Mouse (Mus musculus) embryonic stem cell, embryonic (primary cell): ENCODE results near the gene Me3.

Experiments
- CTCF ChIA-PET, 4 experiments: fragments of 300-600 bp in 2 of 4; fragments of 350-600 bp in 2 of 4; sonication (Branson Sonifier 250); formaldehyde crosslinking; loops; one replicate each; lab custom pipeline; 2022; ENCODE audit warnings: inconsistent platforms in 2 of 4; lab: Charles Lee
- POLR2A ChIA-PET, 4 experiments: fragments of 300-600 bp in 2 of 4; fragments of 350-600 bp in 2 of 4; sonication (Branson Sonifier 250); formaldehyde crosslinking; loops; one replicate each; lab custom pipeline; 2022; ENCODE audit warnings: antibody characterized with exemption in 4 of 4, inconsistent platforms in 1 of 4; lab: Charles Lee

Gene Me3

GRCm38 (mm10) chr7:89787735-89788134, 155.5 kb downstream of the Me3 start:
- CTCF ChIA-PET, result no interaction called here
- POLR2A ChIA-PET, result interaction anchor here in 1 of 4 experiments (1.0 kb wide), 1 partner anchor 14 kb away, joined by 3 read pairs; no protein-coding TSS in a partner anchor

GRCm38 (mm10) chr7:89792576-89792975, 160.4 kb downstream of the Me3 start:
- ChIA-PET CTCF (no interaction called here), POLR2A (interaction anchor here in 1 of 4 experiments (0.5 kb wide), 1 partner anchor 243 kb away, joined by 4 read pairs; no protein-coding TSS in a partner anchor)

- CTCF ChIA-PET, result no interaction called here
- POLR2A ChIA-PET, result no interaction called here
Observed at GRCm38 (mm10) chr7:89795366-89795765, 163.2 kb downstream of the Me3 start.

GRCm38 (mm10) chr7:89796351-89796801, 164.2 kb downstream of the Me3 start:
- CTCF ChIA-PET, result no interaction called here
- POLR2A ChIA-PET, result no interaction called here

GRCm38 (mm10) chr7:89798358-89799020, 166.3 kb downstream of the Me3 start:
- ChIA-PET CTCF (interaction anchor here in 1 of 4 experiments (0.6 kb wide), 1 partner anchor 37 kb away, joined by 3 read pairs; no protein-coding TSS in a partner anchor), POLR2A (interaction anchor here in 1 of 4 experiments (0.5 to 0.6 kb wide), 2 partner anchors 43 to 57 kb away, joined by 3 read pairs; no protein-coding TSS in a partner anchor)

GRCm38 (mm10) chr7:89802447-89802846, 170.3 kb downstream of the Me3 start:
- ChIA-PET POLR2A (no interaction called here), CTCF (no interaction called here)

GRCm38 (mm10) chr7:89803966-89804365, 171.8 kb downstream of the Me3 start:
- POLR2A ChIA-PET, result no interaction called here
- CTCF ChIA-PET, result no interaction called here

- ChIA-PET CTCF (no interaction called here), POLR2A (no interaction called here)
Observed at GRCm38 (mm10) chr7:89809400-89809799, 177.2 kb downstream of the Me3 start.

- ChIA-PET POLR2A (no interaction called here), CTCF (interaction anchor here in 3 of 4 experiments (0.8 to 1.9 kb wide), 5 partner anchors 9 to 351 kb away, joined by 3 to 6 read pairs (median 3); partner anchors contain the start of gene Prss23 (in 1 of the 3))
Observed at GRCm38 (mm10) chr7:89828436-89829065, 196.4 kb downstream of the Me3 start.

- POLR2A ChIA-PET, result no interaction called here
- CTCF ChIA-PET, result interaction anchor here in 3 of 4 experiments (1.2 to 1.9 kb wide), 4 partner anchors 8 to 351 kb away, joined by 3 to 6 read pairs (median 4); no protein-coding TSS in a partner anchor
Observed at GRCm38 (mm10) chr7:89829201-89829600, 197.0 kb downstream of the Me3 start.

GRCm38 (mm10) chr7:89833521-89833920, 201.3 kb downstream of the Me3 start:
- ChIA-PET POLR2A (no interaction called here), CTCF (interaction anchor here in 2 of 4 experiments (1.5 to 2.6 kb wide), 2 partner anchors 8 to 15 kb away, joined by 4 to 6 read pairs; no protein-coding TSS in a partner anchor)

- ChIA-PET CTCF (interaction anchor here in 1 of 4 experiments (0.6 kb wide), 1 partner anchor 38 kb away, joined by 3 read pairs; no protein-coding TSS in a partner anchor), POLR2A (no interaction called here)
Observed at GRCm38 (mm10) chr7:89835566-89835965, 203.4 kb downstream of the Me3 start.

- POLR2A ChIA-PET, result interaction anchor here in 1 of 4 experiments (0.6 to 1.0 kb wide), 4 partner anchors 62 to 394 kb away, joined by 3 to 5 read pairs (median 4); no protein-coding TSS in a partner anchor
- CTCF ChIA-PET, result interaction anchor here in 1 of 4 experiments (1.5 kb wide), 1 partner anchor 359 kb away, joined by 5 read pairs; no protein-coding TSS in a partner anchor
Observed at GRCm38 (mm10) chr7:89836676-89837075, 204.5 kb downstream of the Me3 start.

- CTCF ChIA-PET, result interaction anchor here in 1 of 4 experiments (0.6 to 1.5 kb wide), 3 partner anchors 9 to 360 kb away, joined by 3 to 5 read pairs (median 4); no protein-coding TSS in a partner anchor
- POLR2A ChIA-PET, result no interaction called here
Observed at GRCm38 (mm10) chr7:89837841-89838240, 205.6 kb downstream of the Me3 start.

GRCm38 (mm10) chr7:89839721-89840120, 207.5 kb downstream of the Me3 start:
- POLR2A ChIA-PET, result interaction anchor here in 1 of 4 experiments (0.6 kb wide), 1 partner anchor 306 kb away, joined by 3 read pairs; no protein-coding TSS in a partner anchor
- CTCF ChIA-PET, result interaction anchor here in 3 of 4 experiments (0.7 to 1.5 kb wide), 5 partner anchors 11 to 362 kb away, joined by 3 to 12 read pairs (median 4); no protein-coding TSS in a partner anchor

- POLR2A ChIA-PET, result interaction anchor here in 1 of 4 experiments (0.7 kb wide), 1 partner anchor 44 kb away, joined by 3 read pairs; no protein-coding TSS in a partner anchor
- CTCF ChIA-PET, result interaction anchor here (0.5 to 2.3 kb wide), 33 partner anchors 8 to 515 kb away, joined by 3 to 31 read pairs (median 3); partner anchors contain the start of gene Hikeshi (in 1 of the 4)
Observed at GRCm38 (mm10) chr7:89841670-89842403, 209.6 kb downstream of the Me3 start.

GRCm38 (mm10) chr7:89842404-89842715, 210.2 kb downstream of the Me3 start:
- CTCF ChIA-PET, result interaction anchor here (0.6 to 2.3 kb wide), 27 partner anchors 7 to 515 kb away, joined by 3 to 31 read pairs (median 4); no protein-coding TSS in a partner anchor
- POLR2A ChIA-PET, result no interaction called here

- CTCF ChIA-PET, result interaction anchor here in 2 of 4 experiments (0.5 to 2.3 kb wide), 3 partner anchors 12 to 405 kb away, joined by 3 to 17 read pairs (median 6); no protein-coding TSS in a partner anchor
Observed at GRCm38 (mm10) chr7:89843121-89843520, 210.9 kb downstream of the Me3 start.

More at GRCm38 (mm10) chr7:89843121-89843520, 210.9 kb downstream of the Me3 start:
- POLR2A ChIA-PET, result no interaction called here
